Mouse (Mus musculus) thymus, postnatal 0 days (tissue): ENCODE results near the gene Rprd1b. TPM values are rescaled to one million over a fixed set of nuclear protein-coding genes. Genes with fewer than 3 reads are reported as not detected.

Source experiments
- DNase-seq: peaks from one replicate; pipeline ENCODE4 v3.0.0-alpha.2; 2015; ENCODE audit warnings: low spot score
- polyA plus RNA-seq: library from polyadenylated mRNA; unstranded; fragments of >200 nt; fragmentation: Nextera tagmentation; extraction: Ambion mirVana; gene quantifications from 2 replicates; pipeline ENCODE4 v1.2.1, GENCODE M21; 2015

Gene Rprd1b
- polyA plus RNA-seq, 1 experiment from 2014 or later, result 47.8 TPM

DNA sequence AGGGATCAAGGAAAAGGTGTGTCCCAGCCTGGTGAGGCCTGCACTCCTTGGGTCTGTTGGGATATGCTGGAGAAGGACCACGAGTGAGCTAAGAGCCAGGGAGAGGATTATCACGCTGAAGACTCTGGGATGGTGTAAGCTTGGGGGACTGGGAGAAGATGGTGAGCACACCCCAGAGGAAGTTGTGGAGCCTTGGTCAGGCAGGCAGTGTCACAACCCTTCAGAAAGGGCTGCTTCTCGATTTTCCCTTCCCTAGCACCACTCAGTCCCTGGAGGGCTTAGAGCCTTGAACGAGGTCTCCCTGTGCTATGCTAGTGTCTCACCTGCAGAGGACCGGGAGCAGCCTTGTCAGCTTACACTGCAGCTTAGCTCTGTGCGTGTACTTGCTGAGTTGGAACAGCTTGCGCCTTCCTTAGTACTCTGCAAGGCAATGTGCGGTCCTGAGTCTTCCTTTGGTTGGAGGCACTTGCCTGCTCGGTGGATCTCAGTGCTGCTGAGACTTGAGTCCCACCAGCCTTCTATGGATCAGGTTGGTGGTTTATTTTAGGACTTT, 51.6 kb downstream of the Rprd1b start:
- DNase-seq, result no peak

GRCm38 (mm10) chr2:158080622-158081241, 52.4 kb downstream of the Rprd1b start:
- no peak for DNase-seq

- DNase-seq, result no peak
Observed at GRCm38 (mm10) chr2:158084486-158084885, 56.2 kb downstream of the Rprd1b start.

DNA sequence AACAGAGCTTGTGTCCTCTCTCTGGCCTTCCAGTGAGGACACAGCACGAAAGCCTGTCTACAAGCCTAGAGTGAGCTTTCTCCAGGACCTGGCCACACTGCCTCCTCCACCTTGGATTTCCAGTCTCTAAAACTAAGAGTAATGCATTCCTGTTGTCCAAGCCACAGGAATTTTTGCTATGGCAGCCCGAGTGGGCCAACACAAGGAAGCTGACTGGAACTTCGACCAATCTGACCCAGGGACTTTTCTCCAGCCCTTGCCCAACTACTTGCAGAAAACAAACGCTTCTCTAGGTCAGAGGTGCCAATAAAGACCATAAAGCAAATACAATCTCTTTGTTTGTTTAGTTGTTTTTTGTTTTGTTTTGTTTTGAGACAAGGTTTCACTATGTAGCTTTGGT, 61.8 kb downstream of the Rprd1b start:
- no peak for DNase-seq

GRCm38 (mm10) chr2:158093345-158093744, 65.0 kb downstream of the Rprd1b start:
- DNase-seq, result no peak

DNA sequence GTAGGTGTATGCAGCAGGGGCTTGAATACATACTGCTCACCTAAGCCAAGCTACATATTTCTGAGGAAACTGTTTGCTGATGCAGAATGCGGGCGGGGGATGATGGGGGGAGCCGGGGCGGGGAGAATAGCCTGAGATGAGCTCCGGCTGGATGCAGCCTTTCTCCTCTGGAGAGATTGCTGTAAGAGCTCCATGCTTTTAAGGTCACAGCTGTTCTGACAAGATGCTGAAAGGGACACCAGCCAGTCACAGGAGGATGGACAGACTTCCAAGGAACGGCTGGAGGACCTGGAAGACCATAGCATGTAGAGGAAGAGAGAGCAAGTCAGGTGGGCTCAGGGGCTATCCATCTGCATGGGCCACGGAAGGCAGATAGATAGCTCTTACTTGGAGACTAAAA, 66.0 kb downstream of the Rprd1b start:
- DNase-seq, result no peak

- no peak for DNase-seq
Observed at GRCm38 (mm10) chr2:158094846-158095245, 66.5 kb downstream of the Rprd1b start.

GRCm38 (mm10) chr2:158097071-158097470, 68.8 kb downstream of the Rprd1b start:
- no peak for DNase-seq

GRCm38 (mm10) chr2:158098730-158099129, 70.4 kb downstream of the Rprd1b start:
- DNase-seq, result no peak

DNA sequence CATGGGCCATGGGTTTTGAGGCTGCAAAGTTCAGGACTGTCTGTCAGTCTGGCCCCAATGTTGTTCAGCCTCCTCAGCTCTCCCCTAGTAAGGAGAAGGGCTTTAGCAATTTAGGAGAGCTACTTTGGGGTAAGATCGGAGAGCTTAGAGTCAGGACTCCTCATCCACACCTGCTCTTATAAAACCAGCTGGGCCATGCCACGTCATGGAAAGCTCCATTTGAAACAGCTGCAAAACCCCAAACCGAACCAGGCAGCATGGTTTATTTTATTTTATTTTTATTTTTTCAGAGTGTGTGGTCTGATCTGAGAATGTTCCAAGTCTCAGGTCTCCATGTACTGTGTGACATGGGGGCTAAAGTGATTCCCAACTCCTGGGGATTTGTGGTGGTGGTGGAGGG, 71.2 kb downstream of the Rprd1b start:
- DNase-seq, result no peak

- DNase-seq, result no peak
Observed at GRCm38 (mm10) chr2:158101768-158102167, 73.5 kb downstream of the Rprd1b start.

- DNase-seq, result no peak
Observed at GRCm38 (mm10) chr2:158104966-158105365, 76.7 kb downstream of the Rprd1b start.

DNA sequence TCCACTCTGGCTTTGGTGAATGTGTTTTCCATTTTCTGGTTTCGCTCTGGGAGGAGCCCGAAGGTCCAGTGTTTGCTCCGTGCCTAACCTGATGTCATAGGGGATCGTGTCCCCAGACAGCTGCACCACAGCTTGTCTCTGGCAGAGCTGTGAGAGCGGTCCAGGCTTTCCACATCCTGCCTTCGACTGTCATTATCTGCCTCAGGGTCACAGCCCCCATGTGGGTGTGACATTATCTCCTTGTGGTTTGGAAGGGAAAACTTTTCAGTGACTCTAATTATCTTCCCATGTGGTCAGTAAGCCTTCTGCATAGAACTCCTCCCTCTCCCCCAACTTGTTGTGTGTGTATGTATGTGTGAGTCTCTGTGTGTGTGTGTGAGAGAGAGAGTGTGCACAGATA, 77.3 kb downstream of the Rprd1b start:
- DNase-seq, result no peak

- DNase-seq, result peak; percentile 9
Observed at GRCm38 (mm10) chr2:158106947-158107587, 78.8 kb downstream of the Rprd1b start.

DNA sequence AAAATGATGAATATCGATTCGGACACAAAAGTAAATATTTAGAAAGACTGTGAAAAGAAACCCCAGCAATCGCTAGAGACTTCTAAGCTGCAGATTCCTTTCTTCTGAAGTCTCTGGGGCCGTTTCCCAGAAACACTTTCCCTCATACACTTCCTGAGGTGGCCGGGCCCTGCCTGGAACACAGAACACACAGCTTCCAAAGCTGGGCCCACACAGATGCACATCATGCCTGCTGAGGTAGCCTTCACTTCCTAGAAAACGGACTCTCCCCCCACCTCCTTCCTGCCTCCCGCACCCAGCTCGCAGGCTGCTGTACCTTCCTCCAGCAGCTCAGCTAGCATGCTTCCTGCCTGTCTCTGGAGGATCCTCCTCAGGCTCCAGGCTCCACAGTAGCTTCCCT, 81.2 kb downstream of the Rprd1b start:
- no peak for DNase-seq

DNA sequence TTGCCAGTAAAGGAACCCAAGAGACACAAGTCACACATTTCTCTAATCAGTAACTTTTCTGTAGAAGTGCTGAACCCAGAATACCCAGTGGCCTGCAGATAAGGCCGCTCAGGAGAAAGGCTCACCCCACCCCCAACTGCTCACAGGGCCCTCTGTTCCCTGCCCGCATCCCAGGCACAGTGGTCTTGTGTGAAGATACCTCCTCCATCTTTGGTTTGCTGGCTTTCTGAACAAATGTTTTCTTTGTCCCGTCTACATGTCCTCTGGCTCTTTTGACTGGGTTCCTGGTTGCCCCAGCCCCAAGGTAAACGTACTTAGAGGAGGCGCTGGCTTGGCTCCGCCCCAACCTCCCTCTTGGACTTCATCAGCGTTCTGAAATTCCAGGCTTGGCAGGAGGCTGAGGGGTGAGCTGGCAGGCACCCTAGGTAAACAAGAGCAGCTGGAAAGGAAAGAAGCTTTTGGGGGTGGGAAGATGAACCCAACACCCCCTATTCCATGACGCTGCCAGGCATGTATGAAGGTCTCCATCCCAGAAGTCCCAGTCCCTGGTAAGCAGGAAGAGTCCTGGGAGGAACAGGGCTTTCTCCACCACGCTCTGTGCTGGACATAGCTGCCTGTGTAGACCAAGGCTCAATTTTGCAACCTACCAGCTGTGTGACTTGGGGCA, 85.4 kb downstream of the Rprd1b start:
- DNase-seq, result no peak

DNA sequence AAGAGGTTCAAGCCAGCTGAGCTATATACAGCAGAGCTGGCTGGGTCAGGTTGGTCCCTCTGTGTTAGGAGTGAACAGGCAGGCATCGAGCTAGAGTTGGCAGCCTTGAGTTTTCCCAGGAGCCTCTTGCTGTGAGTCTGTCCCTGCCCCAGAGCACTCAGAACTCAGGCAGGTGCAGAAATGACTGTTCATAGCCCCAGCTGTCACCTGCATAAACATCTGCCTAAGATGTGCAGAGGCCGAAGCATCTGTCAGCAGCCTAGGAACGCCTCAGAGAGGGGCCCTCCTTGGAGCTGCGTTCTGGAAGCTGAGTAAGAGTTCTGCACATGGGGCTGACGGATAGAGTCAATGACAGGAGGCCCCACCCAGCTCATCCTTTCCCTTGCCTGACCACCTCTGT, 86.6 kb downstream of the Rprd1b start:
- peak; percentile 61 for DNase-seq

DNA sequence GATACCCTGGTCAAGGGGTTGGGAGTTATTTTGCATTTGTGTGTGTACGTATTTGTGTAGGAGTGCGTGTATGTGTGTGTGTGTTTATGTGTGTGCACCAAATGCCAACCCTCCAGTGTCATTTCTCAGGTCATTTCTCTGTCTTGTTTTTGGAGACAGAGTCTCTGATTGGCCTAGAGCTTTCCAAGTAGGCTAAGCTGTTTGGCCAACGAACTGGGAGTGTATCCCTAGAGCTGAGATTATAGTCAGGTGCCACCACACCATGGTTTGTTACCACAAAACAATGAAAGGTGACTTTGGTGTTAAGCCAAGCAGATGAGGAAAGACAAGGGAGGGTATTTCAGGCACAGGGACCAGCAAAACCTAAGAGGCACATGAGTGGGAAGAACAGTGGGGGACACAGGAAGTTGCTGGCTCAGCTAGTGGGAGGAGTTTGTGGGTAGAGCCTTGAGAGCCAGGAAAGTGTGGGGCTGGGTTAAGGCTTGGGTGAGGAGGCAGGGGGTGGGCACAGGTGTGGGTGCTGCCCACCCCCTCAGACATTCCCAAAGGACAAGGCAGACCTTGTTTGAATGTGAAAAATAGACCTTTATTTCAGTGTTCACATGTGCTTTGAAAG, 87.6 kb downstream of the Rprd1b start:
- peak; percentile 23 for DNase-seq

GRCm38 (mm10) chr2:158116653-158117052, 88.4 kb downstream of the Rprd1b start:
- no peak for DNase-seq

GRCm38 (mm10) chr2:158119145-158119544, 90.8 kb downstream of the Rprd1b start:
- DNase-seq, result no peak

- DNase-seq, result no peak
Observed at GRCm38 (mm10) chr2:158120211-158120610, 91.9 kb downstream of the Rprd1b start.

GRCm38 (mm10) chr2:158120868-158121267, 92.6 kb downstream of the Rprd1b start:
- no peak for DNase-seq
